Mouse (Mus musculus): ENCODE data around the gene Syt2.

- TF ChIP-seq GATA1 (IDR thresholded peaks at IDR 0.05; ENCODE audit: low read length) (no peak), TAL1 (IDR thresholded peaks at IDR 0.05; ENCODE audit: low read length) (no peak)
Observed at GRCm38 (mm10) chr1:134801758-134802157, 155.3 kb downstream of the Syt2 start.

All from erythroblast, embryonic 14.5 days (primary cell).